Mouse (Mus musculus): Measurements from ENCODE around the gene Obscn.

The Obscn gene

DNA sequence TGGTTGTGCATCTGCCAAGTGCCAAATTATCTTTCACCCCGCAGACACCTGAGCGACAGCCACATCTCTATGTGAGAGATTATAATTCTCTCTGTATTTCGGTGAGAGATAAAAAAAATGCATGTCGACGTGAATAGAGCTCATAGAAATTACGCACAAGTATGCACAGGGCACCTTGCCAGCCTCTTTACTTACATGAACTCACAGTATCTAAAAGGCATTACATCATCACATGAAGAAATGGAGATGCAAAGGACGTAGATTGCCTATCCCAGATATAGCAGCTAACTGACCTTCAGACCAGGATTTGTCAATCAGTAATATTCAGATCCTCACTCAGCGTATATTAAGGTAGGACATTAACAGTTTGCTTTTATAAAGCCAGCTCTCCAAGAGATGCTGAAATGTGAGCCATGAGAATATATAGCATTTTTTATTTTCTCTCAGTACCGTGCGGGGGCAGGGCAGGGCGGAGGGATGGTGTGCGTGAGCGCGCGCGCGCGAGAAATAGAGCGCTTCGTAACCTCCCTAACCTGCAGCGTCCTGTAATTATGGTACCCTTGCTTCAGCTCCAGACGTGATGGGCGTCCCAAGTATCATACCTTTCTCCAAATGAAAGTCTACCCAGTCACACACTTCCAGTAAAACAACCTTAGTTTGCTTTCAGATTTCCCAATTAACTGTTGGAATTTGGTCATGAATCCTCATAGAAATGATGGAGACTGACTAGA is 188.2 kb downstream of the Obscn start:
- DNase-seq (ENCODE audit: extremely low read depth, low read depth, low spot score), result no peak

- no peak for DNase-seq (ENCODE audit: extremely low read depth, low read depth, low spot score)
Measured at GRCm38 (mm10) chr11:58947306-58947705, 188.9 kb downstream of the Obscn start.
